Mouse (Mus musculus) ES-E14 (cell line): Measurements from ENCODE around the gene Hephl1. TPM values are rescaled to one million over a fixed set of nuclear protein-coding genes. Genes with fewer than 3 reads are reported as not detected.
"Not testable (repeated sequence)": the region's sequence is repeated elsewhere in the genome, so short reads cannot be mapped to it uniquely, and the experiment has no call there.

Experiments used
- DNase-seq: peaks from one replicate; pipeline ENCODE4 v3.0.0-alpha.2; 2013; ENCODE audit warnings: low read depth, low spot score
- H3K27ac ChIP-seq: 2 replicates; pipeline ENCODE4 v1.5.1; 2012; ENCODE audit warnings: low read depth, mild to moderate bottlenecking, low read length, moderate library complexity, mixed read lengths; ENCODE audit not compliant: poor library complexity, insufficient read depth, severe bottlenecking
- H3K36me3 ChIP-seq: 2 replicates; pipeline ENCODE4 v1.6.1; 2012; ENCODE audit warnings: mild to moderate bottlenecking, low read length, moderate library complexity, mixed read lengths; ENCODE audit not compliant: control insufficient read depth, poor library complexity, insufficient read depth, severe bottlenecking
- H3K4me1 ChIP-seq, 2 experiments: fragments of 150-350 bp in 1 of 2; sonication (generic) in 1 of 2; 2 replicates each; pipeline ENCODE4 v1.6.1; 2012; ENCODE audit warnings: low read length in 2 of 2, mild to moderate bottlenecking in 1 of 2, mixed read lengths in 1 of 2; ENCODE audit not compliant: control insufficient read depth in 2 of 2, insufficient read depth in 2 of 2, poor library complexity in 1 of 2
- H3K4me3 ChIP-seq, 2 experiments: fragments of 150-350 bp in 1 of 2; sonication (generic) in 1 of 2; 2 replicates each; pipeline ENCODE4 v1.5.1; 2012; ENCODE audit warnings: low read length in 2 of 2, low read depth in 1 of 2, mild to moderate bottlenecking in 1 of 2, mixed read lengths in 1 of 2; ENCODE audit not compliant: insufficient read depth in 1 of 2, poor library complexity in 1 of 2, severe bottlenecking in 1 of 2
- H3K9ac ChIP-seq: 2 replicates; pipeline ENCODE4 v1.6.1; 2012; ENCODE audit warnings: low read depth, mild to moderate bottlenecking, low read length, mixed read lengths; ENCODE audit not compliant: poor library complexity, insufficient read depth, severe bottlenecking
- H3K9me3 ChIP-seq: fragments of 150-350 bp; sonication (generic); 2 replicates; pipeline ENCODE4 v1.6.1; 2012; ENCODE audit warnings: low read depth, mild to moderate bottlenecking, low read length; ENCODE audit not compliant: control insufficient read depth, insufficient read depth
- CHD2 ChIP-seq: IDR thresholded peaks from 2 replicates; pipeline ENCODE4 v1.6.1; 2014; ENCODE audit warnings: mild to moderate bottlenecking, low read depth, low read length, inconsistent platforms
- HCFC1 ChIP-seq: IDR thresholded peaks from 2 replicates; pipeline ENCODE4 v1.6.1; 2012; ENCODE audit warnings: low read length, inconsistent platforms, borderline replicate concordance; ENCODE audit not compliant: insufficient read depth
- MAFK ChIP-seq: IDR thresholded peaks from 2 replicates; pipeline ENCODE4 v1.6.1; 2014; ENCODE audit warnings: mild to moderate bottlenecking, low read depth, low read length, inconsistent platforms; ENCODE audit not compliant: insufficient read depth
- ZC3H11A ChIP-seq: IDR thresholded peaks from 2 replicates; pipeline ENCODE4 v1.6.1; 2012; ENCODE audit warnings: low read depth, mild to moderate bottlenecking, inconsistent platforms, low read length, borderline replicate concordance
- ZNF384 ChIP-seq: IDR thresholded peaks from 2 replicates; pipeline ENCODE4 v1.6.1; 2012; ENCODE audit warnings: low read depth, low read length, inconsistent platforms
- in situ Hi-C, 2 experiments: fragments of 600-800 bp; cut with MboI; formaldehyde crosslinking; loops; one replicate each; pipeline ENCODE4 v1.15.1; 2025; ENCODE audit warnings: low sequenced_read_pairs in 2 of 2, inconsistent platforms in 1 of 2; ENCODE audit not compliant: unreplicated experiment in 2 of 2
- total RNA-seq: library from RNA; depleted of rRNA; stranded (reverse); fragments of 300-350 nt; gene quantifications from 2 replicates; pipeline ENCODE4 v1.2.3, GENCODE M21; 2012

Gene Hephl1
- total RNA-seq, 1 experiment, result 0.09 TPM

DNA sequence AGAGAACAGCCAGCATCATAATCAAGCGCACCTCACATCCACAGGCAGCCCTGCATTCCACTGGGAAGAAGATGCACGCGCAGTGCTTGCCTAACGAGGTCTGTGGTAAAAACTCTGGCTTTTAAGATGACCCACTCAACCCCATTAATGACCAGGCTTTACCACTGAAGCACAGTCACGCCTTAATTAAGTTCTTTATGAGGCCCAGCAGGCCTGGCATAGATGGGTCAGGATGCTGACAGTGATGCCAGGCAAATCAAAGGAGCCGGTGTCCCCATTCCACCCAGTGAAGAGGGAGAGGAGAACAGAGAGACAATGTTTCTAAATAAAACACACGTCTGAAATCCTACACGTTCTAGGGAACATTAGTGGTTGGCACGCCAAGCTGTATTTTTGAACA is 3.8 kb downstream of the Hephl1 start:
- H3K36me3 ChIP-seq, result no peaks in the 10 kb centered on the region
- in situ Hi-C loops, result no loop called here
- no peak overlapping the region for H3K4me3 ChIP-seq
- H3K9ac ChIP-seq, result no peak overlapping the region
- no peak for DNase-seq
- H3K27ac ChIP-seq, result no peak overlapping the region
- TF ChIP-seq ZNF384, result no peak
- no peak for TF ChIP-seq MAFK
- TF ChIP-seq HCFC1, result no peak
- no peak for TF ChIP-seq CHD2
- no peak for TF ChIP-seq ZC3H11A
- H3K4me1 ChIP-seq, result no peaks in the 10 kb centered on the region
- no peaks in the 10 kb centered on the region for H3K9me3 ChIP-seq

- H3K9ac ChIP-seq, result no peak overlapping the region
- no peak for TF ChIP-seq ZC3H11A
- TF ChIP-seq CHD2, result no peak
- no peak for TF ChIP-seq ZNF384
- TF ChIP-seq HCFC1, result no peak
- no peak for TF ChIP-seq MAFK
- no peaks in the 10 kb centered on the region for H3K36me3 ChIP-seq
- H3K4me1 ChIP-seq, result no peaks in the 10 kb centered on the region
- H3K27ac ChIP-seq, result no peak overlapping the region
- no peak for DNase-seq
- no peaks in the 10 kb centered on the region for H3K9me3 ChIP-seq
- no peak overlapping the region for H3K4me3 ChIP-seq
- in situ Hi-C loops, result no loop called here
Observed at GRCm38 (mm10) chr9:15105136-15105535, 6.8 kb downstream of the Hephl1 start.

DNA sequence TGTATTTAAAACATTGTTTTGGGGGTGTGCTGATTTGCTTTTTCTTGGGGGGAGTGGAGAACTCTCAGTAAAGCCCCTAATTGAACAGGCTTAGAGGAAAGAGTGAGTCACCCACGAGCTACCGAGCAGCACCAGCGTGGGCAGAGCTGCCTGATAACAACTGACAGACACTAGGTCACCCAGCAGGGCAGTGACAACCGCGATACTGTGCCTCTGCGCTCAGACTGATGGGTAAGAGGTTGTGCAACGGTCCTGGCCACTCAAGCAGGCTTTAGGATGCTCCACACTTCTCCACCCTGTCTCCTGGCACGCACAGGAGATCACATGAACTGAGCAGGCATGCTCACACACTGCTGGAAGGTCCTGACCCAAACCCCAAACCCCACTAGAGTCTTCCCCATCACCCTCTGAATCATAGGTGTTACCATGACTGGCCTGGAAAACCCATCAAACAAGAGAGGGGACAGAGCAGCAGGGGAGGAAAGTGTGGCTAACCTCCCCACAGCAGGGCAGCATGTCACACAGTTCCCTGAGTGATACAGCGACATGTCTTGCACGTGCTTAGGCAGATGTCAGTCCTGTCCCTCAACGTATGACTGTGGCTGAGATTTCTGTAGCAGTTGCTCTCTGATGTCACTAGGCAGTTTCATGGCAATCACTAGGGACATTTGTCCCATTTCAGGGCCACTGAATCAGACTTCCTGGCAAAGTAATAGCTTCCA is 8.2 kb downstream of the Hephl1 start:
- no peak for DNase-seq
- no peak for TF ChIP-seq ZNF384
- no peak for TF ChIP-seq MAFK
- no peak for TF ChIP-seq ZC3H11A
- TF ChIP-seq CHD2, result no peak
- no peak for TF ChIP-seq HCFC1
- H3K36me3 ChIP-seq, result no peaks in the 10 kb centered on the region
- H3K27ac ChIP-seq, result no peak overlapping the region
- H3K4me1 ChIP-seq, result no peaks in the 10 kb centered on the region
- H3K4me3 ChIP-seq, result no peak overlapping the region
- in situ Hi-C loops, result no loop called here
- H3K9ac ChIP-seq, result no peak overlapping the region
- no peaks in the 10 kb centered on the region for H3K9me3 ChIP-seq

DNA sequence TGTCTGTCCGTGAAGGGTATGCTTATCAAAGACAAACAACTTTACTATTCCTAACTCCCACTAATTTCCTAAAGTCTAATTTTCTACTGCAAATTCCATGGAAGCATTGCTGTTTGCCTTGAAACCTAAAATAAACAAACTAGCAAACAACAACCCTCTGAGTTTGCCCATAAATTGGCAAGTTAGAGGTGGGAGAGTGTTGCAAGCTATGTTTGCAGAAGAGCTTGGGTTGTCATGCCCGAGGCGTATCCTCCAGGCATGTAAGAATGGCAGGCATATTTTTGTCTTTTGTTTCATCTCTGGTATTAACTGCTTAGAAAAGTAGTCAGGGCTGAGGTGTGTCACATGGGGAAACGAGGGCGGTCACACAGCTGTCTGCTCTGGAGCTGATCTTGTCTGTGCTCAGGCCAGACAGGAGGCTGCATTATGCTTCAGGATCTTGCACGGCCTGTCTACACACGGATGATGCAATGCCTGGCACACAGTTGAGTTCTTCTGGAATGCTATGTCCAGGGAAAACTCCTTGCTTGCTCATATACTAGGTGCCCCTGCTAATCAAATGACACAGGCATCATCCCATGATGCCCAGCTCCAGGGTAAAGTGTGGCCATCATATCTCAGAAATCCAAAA is 10.3 kb downstream of the Hephl1 start:
- Histone ChIP-seq H3K9ac (no peak overlapping the region), H3K4me1 (no peaks in the 10 kb centered on the region), H3K36me3 (no peaks in the 10 kb centered on the region), H3K4me3 (no peak overlapping the region), H3K9me3 (no peaks in the 10 kb centered on the region), H3K27ac (no peak overlapping the region)
- in situ Hi-C loops, result no loop called here
- DNase-seq, result no peak
- no peak for TF ChIP-seq ZNF384

DNA sequence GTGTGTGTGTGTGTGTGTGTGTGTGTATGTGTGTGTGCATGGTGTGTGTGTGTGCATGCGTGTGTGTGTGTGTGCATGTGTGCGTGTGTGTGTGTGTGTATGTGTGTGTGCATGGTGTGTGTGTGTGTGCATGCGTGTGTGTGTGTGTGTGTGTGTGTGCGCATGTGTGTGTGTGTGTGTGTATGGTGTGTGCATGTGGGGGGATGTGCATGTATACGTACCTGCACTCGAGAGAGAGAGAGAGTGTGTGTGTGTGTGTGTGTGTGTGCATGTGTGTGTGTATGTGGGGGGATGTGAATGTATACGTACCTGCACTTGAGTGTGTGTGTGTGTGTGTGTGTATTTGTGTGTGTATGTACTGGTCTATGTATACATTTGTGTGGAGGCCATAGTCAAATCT is 13.5 kb downstream of the Hephl1 start:
- H3K27ac ChIP-seq, H3K9me3 ChIP-seq, H3K4me3 ChIP-seq, H3K4me1 ChIP-seq, in situ Hi-C loops, H3K9ac ChIP-seq, H3K36me3 ChIP-seq, DNase-seq: not testable (repeated sequence)
